Mouse (Mus musculus) spleen, adult 2 months (tissue): ENCODE results near the gene Tpo. TPM values are rescaled to one million over a fixed set of nuclear protein-coding genes. Genes with fewer than 3 reads are reported as not detected.

ENCODE experiments used
- DNase-seq, 2 experiments: peaks; one replicate each; pipeline versions ENCODE4 v3.0.0 to v3.0.0-alpha.2; 2012 to 2021; ENCODE audit warnings: low spot score in 2 of 2, low read depth in 1 of 2
- H3K27ac ChIP-seq: fragments of 200-500 bp; 2 replicates; pipeline ENCODE4 v1.5.1; 2012; ENCODE audit warnings: low read length, inconsistent platforms; ENCODE audit not compliant: insufficient read depth
- H3K27me3 ChIP-seq: fragments of 200-500 bp; 2 replicates; pipeline ENCODE4 v1.6.1; 2012; ENCODE audit warnings: mild to moderate bottlenecking, moderate library complexity, low read length, inconsistent platforms; ENCODE audit not compliant: control insufficient read depth, insufficient read depth
- H3K36me3 ChIP-seq: fragments of 200-500 bp; 2 replicates; pipeline ENCODE4 v1.6.1; 2012; ENCODE audit warnings: mild to moderate bottlenecking, low read length, inconsistent platforms; ENCODE audit not compliant: control insufficient read depth, insufficient read depth
- H3K4me1 ChIP-seq: fragments of 200-500 bp; 2 replicates; pipeline ENCODE4 v1.6.1; 2011; ENCODE audit warnings: inconsistent platforms; ENCODE audit not compliant: control insufficient read depth, insufficient read depth, insufficient read length
- H3K4me3 ChIP-seq: fragments of 200-500 bp; 2 replicates; pipeline ENCODE4 v1.5.1; 2011; ENCODE audit warnings: mild to moderate bottlenecking, inconsistent platforms; ENCODE audit not compliant: insufficient read depth, insufficient read length; ENCODE audit errors: extremely low read depth
- CTCF ChIP-seq: fragments of 200-500 bp; IDR thresholded peaks from 2 replicates; pipeline ENCODE4 v1.5.1; 2011; ENCODE audit warnings: mild to moderate bottlenecking, inconsistent platforms; ENCODE audit not compliant: insufficient read depth, insufficient read length, insufficient replicate concordance; ENCODE audit errors: extremely low read depth
- POLR2A ChIP-seq: fragments of 200-500 bp; IDR thresholded peaks from 2 replicates; pipeline ENCODE4 v1.6.1; 2011; ENCODE audit warnings: low read depth, low read length, inconsistent platforms
- WGBS: fragments of 180-500 bp; shearing (Covaris S2); methylation state at CpG from one replicate; pipeline ENCODE4 v1.1.7; 2018; 5-methylcytosine and 5-hydroxymethylcytosine counted together
- polyA plus RNA-seq: library from polyadenylated mRNA; depleted of rRNA; stranded (reverse); fragments of >200 nt; gene quantifications from 2 replicates; pipeline ENCODE4 v1.2.3, GENCODE M21; 2012

Tpo gene
- polyA plus RNA-seq, 1 experiment, result not detected

DNA sequence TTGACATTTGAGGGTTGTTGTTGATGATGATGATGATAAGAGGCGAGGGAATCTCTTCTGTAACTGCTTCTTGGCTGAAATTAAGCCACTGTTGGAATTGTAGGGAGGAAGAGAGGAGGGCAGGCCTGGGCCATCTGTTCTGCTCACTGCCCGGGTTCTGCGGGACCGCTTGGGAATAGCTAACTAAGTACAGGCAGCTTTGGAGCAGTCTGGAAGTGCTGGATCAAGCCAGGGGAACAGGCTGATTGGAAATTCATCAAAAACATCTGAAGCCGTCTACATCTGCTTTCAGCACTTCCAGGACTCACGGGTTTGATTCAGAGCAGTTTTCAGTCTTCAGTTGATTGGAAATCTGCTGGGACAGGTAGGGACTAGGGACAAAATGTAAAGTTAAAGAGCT is 74.4 kb downstream of the Tpo start:
- H3K4me3 ChIP-seq, result no peak overlapping the region
- H3K27ac ChIP-seq, result no peak overlapping the region
- no peaks in the 10 kb centered on the region for H3K36me3 ChIP-seq
- H3K27me3 ChIP-seq, result no peaks in the 10 kb centered on the region
- WGBS, result 68% methylated on average over 6 of the region's 6 CpGs
- no peak for DNase-seq
- H3K4me1 ChIP-seq, result no peaks in the 10 kb centered on the region
- TF ChIP-seq POLR2A (no peak), CTCF (no peak)

GRCm38 (mm10) chr12:30054761-30055540 is 77.5 kb downstream of the Tpo start:
- H3K4me3 ChIP-seq, result no peak overlapping the region
- 85% methylated on average over 11 of the region's 11 CpGs for WGBS
- no peaks in the 10 kb centered on the region for H3K36me3 ChIP-seq
- no peaks in the 10 kb centered on the region for H3K27me3 ChIP-seq
- no peak for DNase-seq
- no peaks in the 10 kb centered on the region for H3K4me1 ChIP-seq
- H3K27ac ChIP-seq, result no peak overlapping the region
- TF ChIP-seq CTCF, result no peak
- TF ChIP-seq POLR2A, result no peak

DNA sequence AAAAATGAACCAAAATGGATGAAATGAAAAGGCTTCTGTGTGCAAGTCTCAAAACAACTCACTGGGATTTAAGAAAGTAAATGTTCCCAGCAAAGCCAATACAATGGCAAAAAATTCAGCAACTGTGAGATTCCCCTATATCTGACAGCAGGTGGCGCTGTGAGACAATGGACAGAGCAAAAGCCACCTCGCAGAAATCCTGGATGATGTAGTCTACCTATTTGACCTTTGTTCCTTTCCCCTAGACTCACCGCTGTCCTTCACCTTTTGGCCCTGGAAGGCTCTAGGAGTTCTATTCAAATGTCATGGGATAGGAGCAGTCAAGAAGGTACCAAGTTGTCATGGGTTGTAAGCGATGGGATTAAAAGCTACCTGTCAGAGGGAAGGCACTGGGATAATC is 82.2 kb downstream of the Tpo start:
- 22% methylated on average over 4 of the region's 4 CpGs for whole genome bisulfite sequencing
- TF ChIP-seq CTCF (no peak), POLR2A (no peak)
- Histone ChIP-seq H3K27me3 (no peaks in the 10 kb centered on the region), H3K36me3 (no peaks in the 10 kb centered on the region), H3K27ac (no peak overlapping the region), H3K4me1 (no peaks in the 10 kb centered on the region), H3K4me3 (no peak overlapping the region)
- no peak for DNase-seq

DNA sequence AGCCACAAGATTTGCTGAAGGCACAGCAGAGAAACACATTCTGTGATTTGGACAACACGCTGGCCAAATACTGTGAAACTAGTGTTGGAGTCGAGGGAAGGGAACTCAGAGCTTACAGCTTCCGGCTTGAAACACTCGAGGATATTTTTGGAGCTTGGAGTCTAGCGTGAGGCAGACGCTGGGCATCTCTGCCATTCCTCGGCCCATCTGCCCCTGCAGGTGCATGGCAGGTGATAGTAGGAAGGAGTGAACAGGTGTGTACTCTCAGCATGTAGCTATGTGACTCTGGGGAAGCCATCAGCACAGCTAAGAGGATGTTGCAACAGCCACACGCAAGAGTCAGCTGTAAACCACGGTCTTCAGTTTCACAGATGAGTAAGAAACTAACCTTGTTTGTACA is 82.6 kb downstream of the Tpo start:
- WGBS, result 78% methylated on average over 9 of the region's 9 CpGs
- no peaks in the 10 kb centered on the region for H3K36me3 ChIP-seq
- H3K27me3 ChIP-seq, result no peaks in the 10 kb centered on the region
- no peak for DNase-seq
- TF ChIP-seq CTCF, result no peak
- no peak for TF ChIP-seq POLR2A
- no peak overlapping the region for H3K27ac ChIP-seq
- no peak overlapping the region for H3K4me3 ChIP-seq
- no peaks in the 10 kb centered on the region for H3K4me1 ChIP-seq

DNA sequence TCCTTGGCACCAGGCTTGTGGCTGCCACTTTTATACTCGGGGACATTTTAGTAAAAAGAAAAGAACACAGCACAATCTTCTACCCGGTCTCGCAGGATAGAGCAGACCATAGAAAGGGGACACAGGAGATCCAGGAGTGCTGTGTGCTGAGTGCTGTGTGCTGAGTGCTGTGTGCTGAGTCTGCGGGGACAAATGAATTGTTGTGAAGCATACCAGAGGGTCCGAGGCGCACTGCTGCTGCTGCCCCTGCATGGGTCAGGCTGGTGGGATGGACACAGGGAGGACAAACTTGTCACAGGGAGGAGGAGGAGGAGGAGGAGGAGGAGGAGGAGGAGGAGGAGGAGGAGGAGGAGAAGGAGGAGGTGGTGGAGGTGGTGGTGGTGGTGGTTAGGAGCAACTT is 83.6 kb downstream of the Tpo start:
- H3K27ac ChIP-seq, result no peak overlapping the region
- no peak overlapping the region for H3K4me3 ChIP-seq
- TF ChIP-seq POLR2A (no peak), CTCF (no peak)
- 90% methylated on average over 6 of the region's 6 CpGs for WGBS
- no peaks in the 10 kb centered on the region for H3K27me3 ChIP-seq
- no peaks in the 10 kb centered on the region for H3K4me1 ChIP-seq
- no peak for DNase-seq
- H3K36me3 ChIP-seq, result no peaks in the 10 kb centered on the region

GRCm38 (mm10) chr12:30040150-30040549 is 92.3 kb downstream of the Tpo start:
- 25% methylated on average over 4 of the region's 4 CpGs for WGBS
- H3K4me1 ChIP-seq, result no peaks in the 10 kb centered on the region
- no peaks in the 10 kb centered on the region for H3K36me3 ChIP-seq
- DNase-seq, result no peak
- TF ChIP-seq POLR2A, result no peak
- TF ChIP-seq CTCF, result no peak
- H3K4me3 ChIP-seq, result no peak overlapping the region
- no peaks in the 10 kb centered on the region for H3K27me3 ChIP-seq
- H3K27ac ChIP-seq, result no peak overlapping the region

- no peak for TF ChIP-seq POLR2A
- TF ChIP-seq CTCF, result no peak
- H3K27me3 ChIP-seq, result no peaks in the 10 kb centered on the region
- H3K4me3 ChIP-seq, result no peak overlapping the region
- H3K36me3 ChIP-seq, result no peaks in the 10 kb centered on the region
- 43% methylated on average over 4 of the region's 4 CpGs for WGBS
- H3K27ac ChIP-seq, result no peak overlapping the region
- H3K4me1 ChIP-seq, result no peaks in the 10 kb centered on the region
- no peak for DNase-seq
These were observed 92.9 kb downstream of the Tpo start for GRCm38 (mm10) chr12:30039565-30039964.
